Mouse (Mus musculus) lung, postnatal 0 days (tissue): ENCODE measurements around the gene Bcap31. TPM values are rescaled to one million over a fixed set of nuclear protein-coding genes. Genes with fewer than 3 reads are reported as not detected.

ENCODE experiments used
- ATAC-seq: fragments of 200-750 bp; cut with Nextera tagmentation; 2 replicates; pipeline ENCODE4 v1.8.0; 2017; ENCODE audit warnings: moderate library complexity
- DNase-seq: peaks from one replicate; pipeline ENCODE4 v3.0.0-alpha.2; 2016; ENCODE audit warnings: low spot score
- H3K27ac ChIP-seq: fragments of 300-500 bp; sonication (generic); 2 replicates; pipeline ENCODE4 v1.5.1; 2014; ENCODE audit warnings: antibody characterized with exemption, mild to moderate bottlenecking, low read length, mixed read lengths
- H3K27me3 ChIP-seq: fragments of 300-500 bp; sonication (generic); replicated peaks from 2 replicates; pipeline ENCODE4 v1.6.1; 2014; ENCODE audit warnings: low read length, mixed read lengths; ENCODE audit not compliant: insufficient read depth
- H3K36me3 ChIP-seq: fragments of 300-500 bp; sonication (generic); 2 replicates; pipeline ENCODE4 v1.6.1; 2014; ENCODE audit warnings: low read length, mixed read lengths; ENCODE audit not compliant: insufficient read depth
- H3K4me1 ChIP-seq: fragments of 300-500 bp; sonication (generic); 2 replicates; pipeline ENCODE4 v1.6.1; 2014; ENCODE audit warnings: antibody characterized with exemption, low read depth, low read length, mixed read lengths; ENCODE audit not compliant: insufficient read depth
- H3K4me2 ChIP-seq: fragments of 300-500 bp; sonication (generic); replicated peaks from 2 replicates; pipeline ENCODE4 v1.6.1; 2014; ENCODE audit warnings: low read depth, mild to moderate bottlenecking, low read length, moderate library complexity, mixed read lengths
- H3K4me3 ChIP-seq: fragments of 300-500 bp; sonication (generic); 2 replicates; pipeline ENCODE4 v1.5.1; 2014; ENCODE audit warnings: low read depth, low read length
- H3K9ac ChIP-seq: fragments of 300-500 bp; sonication (generic); replicated peaks from 2 replicates; pipeline ENCODE4 v1.6.1; 2014; ENCODE audit warnings: low read depth, mild to moderate bottlenecking
- H3K9me3 ChIP-seq: fragments of 300-500 bp; sonication (generic); 2 replicates; pipeline ENCODE4 v1.6.1; 2016; ENCODE audit warnings: low read length, mixed read lengths
- CTCF ChIP-seq: IDR thresholded peaks from 2 replicates; pipeline ENCODE4 v1.5.1; 2016; ENCODE audit warnings: antibody characterized with exemption, mild to moderate bottlenecking
- EP300 ChIP-seq: IDR thresholded peaks from 2 replicates; pipeline ENCODE4 v1.6.1; 2016; ENCODE audit warnings: antibody characterized with exemption, mild to moderate bottlenecking, control low read depth
- WGBS: fragments of 180-500 bp; shearing (Covaris S2); extraction: QIAGEN DNeasy Blood & Tissue Kit; methylation state at CpG from one replicate; pipeline ENCODE4 v1.1.7; 2014; 5-methylcytosine and 5-hydroxymethylcytosine counted together
- polyA plus RNA-seq: library from polyadenylated mRNA; unstranded; fragments of >200 nt; fragmentation: Nextera tagmentation; extraction: Ambion mirVana; gene quantifications from 2 replicates; pipeline ENCODE4 v1.2.1, GENCODE M21; 2015

Bcap31 gene
- polyA plus RNA-seq, result 321 and 324 TPM in 2 replicates

DNA sequence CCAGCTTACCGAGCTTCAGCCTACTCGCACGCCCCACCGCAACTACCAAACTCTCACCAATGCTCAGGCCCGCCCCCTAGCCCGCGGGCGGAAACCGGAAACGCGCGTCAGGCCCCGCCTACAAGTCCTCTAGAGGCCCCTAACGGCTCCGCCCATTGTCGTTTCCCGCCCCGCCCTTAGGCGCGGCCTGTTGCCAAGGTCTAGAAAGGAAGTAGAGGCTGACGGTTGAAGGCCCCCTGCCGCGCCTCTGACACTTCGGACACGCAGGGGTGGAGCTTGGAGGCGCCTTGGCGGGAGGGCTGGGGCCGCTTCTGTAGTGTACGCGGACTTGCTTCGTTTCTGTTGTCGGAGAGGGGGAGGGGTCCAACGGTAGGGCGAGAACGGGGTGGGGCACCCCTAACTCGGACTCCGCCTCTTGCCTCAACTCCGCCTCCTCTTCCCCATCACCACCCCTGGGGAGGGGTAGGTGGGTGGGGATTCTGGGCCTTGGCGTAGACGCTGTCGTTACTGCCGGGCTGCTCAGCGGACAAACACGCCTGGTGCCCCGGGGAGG lies at the start of gene Bcap31, which contains the start of gene Abcd1:
Gene Bcap31, minus strand, starts transcription at position 67 of the 553 bp plus-strand sequence.
Gene Abcd1, plus strand, starts transcription at position 489 of the 553 bp plus-strand sequence.
- H3K4me2 ChIP-seq, result peak within 1 kb of the TSS; percentile 61
- no peaks in the 10 kb centered on the region for H3K36me3 ChIP-seq
- H3K4me3 ChIP-seq, result peak within 1 kb of the TSS; percentile 51
- H3K4me1 ChIP-seq, result no peaks in the 10 kb centered on the region
- H3K27ac ChIP-seq, result peak within 1 kb of the TSS; percentile 87
- peak; percentile 87 for TF ChIP-seq EP300
- TF ChIP-seq CTCF, result no peak
- peak; percentile 93 for ATAC-seq
- no peaks in the 10 kb centered on the region for H3K9me3 ChIP-seq
- WGBS, result 15% methylated on average over 32 of the region's 45 CpGs
- DNase-seq, result peak; percentile 97
- peak within 1 kb of the TSS; percentile 43 for H3K9ac ChIP-seq
- H3K27me3 ChIP-seq, result no peaks in the 10 kb centered on the region

DNA sequence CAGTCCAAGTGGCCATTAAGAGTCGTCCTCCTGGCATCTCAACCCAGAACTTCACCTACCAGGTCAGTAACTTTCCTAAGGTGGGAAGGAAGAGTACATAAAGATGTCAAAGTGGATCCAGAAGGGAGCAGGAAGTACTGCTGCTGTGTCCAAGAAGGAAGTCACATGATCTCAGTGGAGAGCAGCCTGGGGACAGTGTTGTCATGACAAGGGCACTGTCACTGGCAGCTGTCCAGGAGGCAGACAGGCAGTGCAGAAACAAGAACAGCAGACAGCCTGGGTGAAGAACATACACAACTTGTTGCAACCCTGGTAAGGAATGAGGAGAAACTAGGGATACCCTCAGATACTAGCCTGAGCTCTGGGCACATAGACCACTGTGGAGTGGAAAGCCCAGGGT lies 49.3 kb upstream of the Bcap31 start:
- TF ChIP-seq CTCF (no peak), EP300 (no peak)
- no peak overlapping the region for H3K9ac ChIP-seq
- WGBS, result 40% methylated on average over 1 of the region's 1 CpGs
- no peaks in the 10 kb centered on the region for H3K4me1 ChIP-seq
- H3K27me3 ChIP-seq, result no peaks in the 10 kb centered on the region
- H3K9me3 ChIP-seq, result no peaks in the 10 kb centered on the region
- peak; percentile 76 for DNase-seq
- peak; percentile 73 for ATAC-seq
- no peak overlapping the region for H3K4me3 ChIP-seq
- H3K36me3 ChIP-seq, result no peaks in the 10 kb centered on the region
- H3K4me2 ChIP-seq, result no peak overlapping the region
- peak overlapping the region; percentile 14; the same call in 1 of the 2 replicates for H3K27ac ChIP-seq

DNA sequence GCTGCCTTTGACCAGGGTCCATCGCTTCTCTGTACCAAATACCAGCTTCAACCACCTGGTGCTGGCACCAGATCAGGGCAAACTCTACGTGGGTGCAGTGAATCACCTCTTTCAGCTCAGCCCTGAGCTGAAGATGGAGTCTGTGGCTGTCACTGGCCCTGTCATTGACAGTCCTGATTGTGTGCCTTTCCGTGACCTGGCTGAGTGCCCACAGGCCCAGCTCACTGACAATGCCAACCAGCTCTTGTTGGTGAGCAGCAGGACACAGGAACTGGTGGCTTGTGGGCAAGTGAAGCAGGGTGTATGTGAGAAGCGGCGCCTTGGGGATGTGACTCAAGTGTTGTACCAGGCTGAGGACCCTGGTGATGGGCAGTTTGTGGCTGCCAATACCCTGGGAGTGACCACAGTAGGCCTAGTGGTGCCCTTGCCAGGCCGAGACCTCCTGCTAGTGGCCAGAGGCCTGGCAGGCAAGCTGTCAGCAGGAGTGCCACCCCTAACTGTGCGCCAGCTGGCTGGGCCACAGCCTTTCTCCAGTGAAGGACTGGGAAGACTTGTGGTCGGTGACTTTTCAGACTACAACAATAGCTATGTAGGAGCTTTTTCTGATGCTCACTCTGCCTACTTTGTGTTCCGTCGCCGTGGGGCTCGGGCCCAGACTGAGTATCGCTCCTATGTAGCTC lies 42.8 kb upstream of the Bcap31 start:
- TF ChIP-seq EP300 (no peak), CTCF (no peak)
- Histone ChIP-seq H3K36me3 (no peaks in the 10 kb centered on the region), H3K27ac (no peak overlapping the region), H3K4me2 (no peak overlapping the region), H3K9me3 (no peaks in the 10 kb centered on the region), H3K4me1 (no peaks in the 10 kb centered on the region), H3K27me3 (no peaks in the 10 kb centered on the region), H3K9ac (no peak overlapping the region), H3K4me3 (no peak overlapping the region)
- 78% methylated on average over 13 of the region's 13 CpGs for WGBS
- DNase-seq, result no peak
- no peak for ATAC-seq

DNA sequence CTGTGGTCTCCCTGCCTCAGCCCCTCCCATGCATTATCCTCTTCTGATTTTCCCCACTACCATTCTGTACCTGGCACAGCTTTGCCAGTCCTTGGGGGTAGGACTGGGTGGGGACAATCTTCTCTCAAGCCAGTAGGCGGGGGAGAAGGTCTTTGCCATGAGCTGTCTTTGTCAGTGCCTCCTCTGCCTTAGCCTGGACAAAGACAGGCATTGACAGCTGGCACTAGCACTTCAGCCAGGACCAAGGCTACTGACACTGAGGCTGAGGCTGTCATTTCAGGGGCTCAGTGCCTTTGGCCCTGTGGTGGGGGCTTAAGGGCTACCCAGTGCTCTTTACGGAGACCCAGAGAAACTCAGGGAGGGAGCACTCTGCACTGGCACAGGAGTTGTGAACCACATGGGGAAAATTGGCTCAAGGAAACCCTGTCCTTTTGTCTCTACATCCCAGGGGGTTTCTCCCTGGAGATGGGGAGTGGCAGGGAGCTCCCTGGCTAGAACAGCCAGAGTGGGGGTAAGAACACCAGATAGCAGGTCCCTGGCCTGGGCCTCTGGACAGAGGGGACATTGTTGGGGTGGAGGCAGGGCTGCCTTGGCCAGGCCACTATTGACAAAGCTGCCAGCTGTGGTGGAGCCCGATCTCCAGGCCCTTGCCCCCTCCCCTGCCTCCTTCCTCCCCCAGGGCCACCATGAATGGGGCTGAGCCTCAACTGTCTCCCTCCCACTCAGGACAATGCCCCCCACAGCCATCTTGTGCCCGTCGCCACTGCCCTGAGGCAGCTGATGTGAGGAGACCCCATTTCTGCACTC lies 40.6 kb upstream of the Bcap31 start, which contains the start of gene Plxnb3:
Gene Plxnb3, plus strand, starts transcription at position 757 of the 807 bp plus-strand sequence.
- Histone ChIP-seq H3K9ac (no peak within 1 kb of the TSS), H3K4me2 (no peak within 1 kb of the TSS), H3K4me1 (no peaks in the 10 kb centered on the region), H3K9me3 (no peaks in the 10 kb centered on the region), H3K36me3 (no peaks in the 10 kb centered on the region), H3K4me3 (no peak within 1 kb of the TSS), H3K27me3 (no peaks in the 10 kb centered on the region), H3K27ac (no peak within 1 kb of the TSS)
- WGBS, result 84% methylated on average over 5 of the region's 5 CpGs
- TF ChIP-seq EP300 (no peak), CTCF (no peak)
- DNase-seq (no peak), ATAC-seq (no peak)

DNA sequence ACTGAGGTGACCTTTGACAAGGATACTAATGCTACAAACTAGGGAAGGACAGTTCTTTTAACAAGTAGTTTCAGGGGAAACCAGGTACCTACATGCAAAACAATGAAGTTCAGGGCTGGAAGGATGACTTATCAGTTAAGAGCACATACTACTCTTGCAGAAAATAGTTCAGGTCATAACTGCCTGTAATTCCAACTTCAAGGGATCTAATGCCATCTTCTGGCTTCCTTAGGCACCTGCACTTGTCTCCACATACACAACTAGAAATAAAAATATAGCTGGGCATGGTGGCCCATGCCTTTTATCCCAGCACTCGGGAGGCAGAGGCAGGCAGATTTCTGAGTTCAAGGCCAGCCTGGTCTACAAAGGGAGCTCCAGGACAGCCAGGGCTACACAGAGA lies 33.0 kb upstream of the Bcap31 start:
- ATAC-seq (no peak), DNase-seq (peak; percentile 23)
- Histone ChIP-seq H3K27ac (no peak overlapping the region), H3K4me3 (no peak overlapping the region), H3K4me1 (no peaks in the 10 kb centered on the region), H3K36me3 (no peaks in the 10 kb centered on the region), H3K27me3 (no peaks in the 10 kb centered on the region), H3K4me2 (no peak overlapping the region), H3K9me3 (no peaks in the 10 kb centered on the region), H3K9ac (no peak overlapping the region)
- no peak for TF ChIP-seq EP300
- peak; percentile 33; the same call in 1 of the 2 replicates for TF ChIP-seq CTCF
- WGBS, result 91% methylated on average over 1 of the region's 1 CpGs
